Mouse (Mus musculus) neural tube, embryonic 14.5 days (tissue): ENCODE results near the gene Ankrd11. TPM values are rescaled to one million over a fixed set of nuclear protein-coding genes. Genes with fewer than 3 reads are reported as not detected.

ENCODE experiments used
- ATAC-seq: fragments of 200-750 bp; cut with Nextera tagmentation; 2 replicates; pipeline ENCODE4 v1.8.0; 2017; ENCODE audit warnings: low read depth, mild to moderate bottlenecking, moderate TSS enrichment, moderate library complexity
- H3K27ac ChIP-seq: fragments of 300-500 bp; sonication (generic); 2 replicates; pipeline ENCODE4 v1.5.1; 2014; ENCODE audit warnings: low read depth, mild to moderate bottlenecking, control low read depth, low read length, moderate library complexity, mixed read lengths
- H3K27me3 ChIP-seq: fragments of 300-500 bp; sonication (generic); 2 replicates; pipeline ENCODE4 v1.6.1; 2014; ENCODE audit warnings: low read length; ENCODE audit not compliant: control insufficient read depth, insufficient read depth
- H3K36me3 ChIP-seq: fragments of 300-500 bp; sonication (generic); 2 replicates; pipeline ENCODE4 v1.6.1; 2014; ENCODE audit warnings: low read length, mixed read lengths; ENCODE audit not compliant: control insufficient read depth, insufficient read depth
- H3K4me1 ChIP-seq: fragments of 300-500 bp; sonication (generic); 2 replicates; pipeline ENCODE4 v1.6.1; 2014; ENCODE audit warnings: low read length; ENCODE audit not compliant: control insufficient read depth, insufficient read depth
- H3K4me2 ChIP-seq: fragments of 300-500 bp; sonication (generic); 2 replicates; pipeline ENCODE4 v1.6.1; 2014; ENCODE audit warnings: mild to moderate bottlenecking, low read depth, low read length, control low read depth
- H3K4me3 ChIP-seq: fragments of 300-500 bp; sonication (generic); 2 replicates; pipeline ENCODE4 v1.5.1; 2014; ENCODE audit warnings: low read depth, low read length, control low read depth, mixed read lengths
- H3K9ac ChIP-seq: fragments of 300-500 bp; sonication (generic); replicated peaks from 2 replicates; pipeline ENCODE4 v1.6.1; 2014; ENCODE audit warnings: low read depth, mild to moderate bottlenecking, control low read depth, low read length, mixed read lengths
- H3K9me3 ChIP-seq: fragments of 300-500 bp; sonication (generic); 2 replicates; pipeline ENCODE4 v1.6.1; 2016; ENCODE audit warnings: low read length; ENCODE audit not compliant: control insufficient read depth
- WGBS: fragments of 180-500 bp; shearing (Covaris S2); extraction: QIAGEN DNeasy Blood & Tissue Kit; methylation state at CpG from one replicate; pipeline ENCODE4 v1.1.7; 2014; 5-methylcytosine and 5-hydroxymethylcytosine counted together
- polyA plus RNA-seq: library from polyadenylated mRNA; unstranded; fragments of >200 nt; fragmentation: Nextera tagmentation; extraction: Ambion mirVana; gene quantifications from 2 replicates; pipeline ENCODE4 v1.2.1, GENCODE M21; 2014

The Ankrd11 gene
- polyA plus RNA-seq, 1 experiment from 2014 or later, result 43.8 TPM

GRCm38 (mm10) chr8:122873171-122873570 is 168.9 kb downstream of the Ankrd11 start:
- Histone ChIP-seq H3K9me3 (no peaks in the 10 kb centered on the region), H3K27me3 (no peaks in the 10 kb centered on the region), H3K4me1 (no peaks in the 10 kb centered on the region), H3K4me3 (no peak overlapping the region), H3K9ac (no peak overlapping the region), H3K36me3 (no peaks in the 10 kb centered on the region), H3K4me2 (no peak overlapping the region), H3K27ac (no peak overlapping the region)
- 24% methylated on average over 6 of the region's 6 CpGs for WGBS
- ATAC-seq, result no peak

- no peak overlapping the region for H3K4me2 ChIP-seq
- ATAC-seq, result no peak
- no peak overlapping the region for H3K4me3 ChIP-seq
- H3K27ac ChIP-seq, result no peak overlapping the region
- H3K9ac ChIP-seq, result no peak overlapping the region
- 74% methylated on average over 9 of the region's 9 CpGs for WGBS
- no peaks in the 10 kb centered on the region for H3K27me3 ChIP-seq
- H3K4me1 ChIP-seq, result no peaks in the 10 kb centered on the region
- no peaks in the 10 kb centered on the region for H3K36me3 ChIP-seq
- no peaks in the 10 kb centered on the region for H3K9me3 ChIP-seq
These were observed 170.4 kb downstream of the Ankrd11 start for GRCm38 (mm10) chr8:122871663-122872062.

- H3K36me3 ChIP-seq, result no peaks in the 10 kb centered on the region
- no peak overlapping the region for H3K4me2 ChIP-seq
- no peak overlapping the region for H3K4me3 ChIP-seq
- H3K4me1 ChIP-seq, result no peaks in the 10 kb centered on the region
- no peaks in the 10 kb centered on the region for H3K27me3 ChIP-seq
- no peaks in the 10 kb centered on the region for H3K9me3 ChIP-seq
- no peak overlapping the region for H3K9ac ChIP-seq
- 22% methylated on average over 30 of the region's 31 CpGs for WGBS
- no peak overlapping the region for H3K27ac ChIP-seq
- ATAC-seq, result no peak
These were observed 171.7 kb downstream of the Ankrd11 start for GRCm38 (mm10) chr8:122870377-122870863.

- Histone ChIP-seq H3K4me2 (no peak overlapping the region), H3K4me3 (no peak overlapping the region), H3K27ac (no peak overlapping the region), H3K4me1 (no peaks in the 10 kb centered on the region), H3K9me3 (no peaks in the 10 kb centered on the region), H3K36me3 (no peaks in the 10 kb centered on the region), H3K9ac (no peak overlapping the region), H3K27me3 (no peaks in the 10 kb centered on the region)
- ATAC-seq, result no peak
- WGBS, result 85% methylated on average over 6 of the region's 6 CpGs
These were observed 174.1 kb downstream of the Ankrd11 start for GRCm38 (mm10) chr8:122867982-122868381.

- WGBS, result 82% methylated on average over 8 of the region's 8 CpGs
- H3K27ac ChIP-seq, result no peak overlapping the region
These were observed 175.8 kb downstream of the Ankrd11 start for GRCm38 (mm10) chr8:122866231-122866630.

GRCm38 (mm10) chr8:122865441-122865840 is 176.6 kb downstream of the Ankrd11 start:
- no peak overlapping the region for H3K27ac ChIP-seq
- H3K4me2 ChIP-seq, result peak overlapping the region; percentile 42; the same call in 1 of the 2 replicates
- no peaks in the 10 kb centered on the region for H3K9me3 ChIP-seq
- H3K36me3 ChIP-seq, result no peaks in the 10 kb centered on the region
- no peaks in the 10 kb centered on the region for H3K4me1 ChIP-seq
- no peak overlapping the region for H3K9ac ChIP-seq
- no peak for ATAC-seq
- no peaks in the 10 kb centered on the region for H3K27me3 ChIP-seq
- WGBS, result 53% methylated on average over 10 of the region's 10 CpGs
- H3K4me3 ChIP-seq, result peak overlapping the region; percentile 11

More at GRCm38 (mm10) chr8:122866231-122866630, 175.8 kb downstream of the Ankrd11 start:
- H3K9ac ChIP-seq, result no peak overlapping the region
- no peaks in the 10 kb centered on the region for H3K4me1 ChIP-seq
- no peak overlapping the region for H3K4me2 ChIP-seq
- no peaks in the 10 kb centered on the region for H3K27me3 ChIP-seq
- no peak for ATAC-seq
- H3K4me3 ChIP-seq, result no peak overlapping the region
- H3K36me3 ChIP-seq, result no peaks in the 10 kb centered on the region
- no peaks in the 10 kb centered on the region for H3K9me3 ChIP-seq

- Histone ChIP-seq H3K4me2 (peak overlapping the region; percentile 42), H3K27me3 (no peaks in the 10 kb centered on the region), H3K27ac (no peak overlapping the region), H3K4me1 (no peaks in the 10 kb centered on the region), H3K9me3 (no peaks in the 10 kb centered on the region), H3K36me3 (no peaks in the 10 kb centered on the region), H3K4me3 (peak overlapping the region; percentile 11), H3K9ac (no peak overlapping the region)
- no peak; the same call in 1 of the 2 replicates for ATAC-seq
- 61% methylated on average over 26 of the region's 26 CpGs for WGBS
These were observed 177.4 kb downstream of the Ankrd11 start for GRCm38 (mm10) chr8:122864719-122865129.

GRCm38 (mm10) chr8:122859843-122860242 is 182.2 kb downstream of the Ankrd11 start:
- Histone ChIP-seq H3K9me3 (no peaks in the 10 kb centered on the region), H3K4me1 (no peaks in the 10 kb centered on the region), H3K9ac (no peak overlapping the region), H3K4me2 (no peak overlapping the region), H3K27me3 (no peaks in the 10 kb centered on the region), H3K4me3 (no peak overlapping the region), H3K27ac (no peak overlapping the region), H3K36me3 (no peaks in the 10 kb centered on the region)
- 58% methylated on average over 13 of the region's 13 CpGs for WGBS
- ATAC-seq, result no peak

GRCm38 (mm10) chr8:122856288-122856687 is 185.8 kb downstream of the Ankrd11 start:
- no peak for ATAC-seq
- 84% methylated on average over 8 of the region's 8 CpGs for whole genome bisulfite sequencing
- no peak overlapping the region for H3K4me2 ChIP-seq
- no peaks in the 10 kb centered on the region for H3K27me3 ChIP-seq
- H3K9ac ChIP-seq, result no peak overlapping the region
- H3K36me3 ChIP-seq, result no peaks in the 10 kb centered on the region
- H3K27ac ChIP-seq, result no peak overlapping the region
- H3K4me1 ChIP-seq, result no peaks in the 10 kb centered on the region
- no peak overlapping the region for H3K4me3 ChIP-seq
- H3K9me3 ChIP-seq, result no peaks in the 10 kb centered on the region
